Mouse (Mus musculus): ENCODE data around the gene Per2. TPM values are rescaled to one million over a fixed set of nuclear protein-coding genes. Genes with fewer than 3 reads are reported as not detected.

Per2 gene
- polyA plus RNA-seq, 1 experiment: 0.96 TPM

- Histone ChIP-seq H3K36me3 (ENCODE audit: control insufficient read depth, insufficient read depth) (no peaks in the 10 kb centered on the region), H3K79me2 (ENCODE audit: control insufficient read depth, insufficient read depth) (peaks cover 10% of the 10 kb centered on the region), H3ac (ENCODE audit: control insufficient read depth, insufficient read length, low read depth) (no peak overlapping the region), H3K4me3 (ENCODE audit: insufficient read depth, poor library complexity, severe bottlenecking) (no peak overlapping the region), H3K79me3 (ENCODE audit: low read depth) (no peaks in the 10 kb centered on the region), H3K27me3 (ENCODE audit: control insufficient read depth, insufficient read depth, insufficient read length) (no peaks in the 10 kb centered on the region)
- TF ChIP-seq MYOG (IDR thresholded peaks at IDR 0.05; ENCODE audit: control insufficient read depth, extremely low read depth, insufficient read length): no peak
- TF ChIP-seq USF1 (IDR thresholded peaks at IDR 0.05; ENCODE audit: low read depth): no peak
- TF ChIP-seq FOSL1 (IDR thresholded peaks at IDR 0.05; ENCODE audit: insufficient read depth, low read length, poor library complexity, severe bottlenecking): no peak
- no peak for TF ChIP-seq CTCF (IDR thresholded peaks at IDR 0.05; ENCODE audit: control insufficient read depth, insufficient read depth, insufficient read length)
- TF ChIP-seq MAX (IDR thresholded peaks at IDR 0.05): no peak
- TF ChIP-seq CEBPB (IDR thresholded peaks at IDR 0.05; ENCODE audit: low read depth): no peak
- TF ChIP-seq MYOD1 (IDR thresholded peaks at IDR 0.05; ENCODE audit: control insufficient read depth, insufficient read length, low read depth): no peak
Observed at GRCm38 (mm10) chr1:91415311-91415710, 43.8 kb downstream of the Per2 start.

GRCm38 (mm10) chr1:91414903-91415302, 44.2 kb downstream of the Per2 start:
- Histone ChIP-seq H3K4me3 (ENCODE audit: insufficient read depth, poor library complexity, severe bottlenecking) (no peak overlapping the region), H3K36me3 (ENCODE audit: control insufficient read depth, insufficient read depth) (no peaks in the 10 kb centered on the region), H3K79me3 (ENCODE audit: low read depth) (no peaks in the 10 kb centered on the region), H3K79me2 (ENCODE audit: control insufficient read depth, insufficient read depth) (peaks cover 10% of the 10 kb centered on the region), H3K27me3 (ENCODE audit: control insufficient read depth, insufficient read depth, insufficient read length) (no peaks in the 10 kb centered on the region), H3ac (ENCODE audit: control insufficient read depth, insufficient read length, low read depth) (no peak overlapping the region)
- TF ChIP-seq USF1 (IDR thresholded peaks at IDR 0.05; ENCODE audit: low read depth) (no peak), CEBPB (IDR thresholded peaks at IDR 0.05; ENCODE audit: low read depth) (no peak), MYOG (IDR thresholded peaks at IDR 0.05; ENCODE audit: control insufficient read depth, extremely low read depth, insufficient read length) (no peak), FOSL1 (IDR thresholded peaks at IDR 0.05; ENCODE audit: insufficient read depth, low read length, poor library complexity, severe bottlenecking) (no peak), CTCF (IDR thresholded peaks at IDR 0.05; ENCODE audit: control insufficient read depth, insufficient read depth, insufficient read length) (no peak), MYOD1 (IDR thresholded peaks at IDR 0.05; ENCODE audit: control insufficient read depth, insufficient read length, low read depth) (no peak), MAX (IDR thresholded peaks at IDR 0.05) (no peak)

GRCm38 (mm10) chr1:91413898-91414594, 45.1 kb downstream of the Per2 start, which contains the start of gene Hes6:
Gene Hes6, minus strand, starts transcription at chr1:91414038.
- H3K79me2 ChIP-seq (ENCODE audit: control insufficient read depth, insufficient read depth): peaks cover 10% of the 10 kb centered on the region
- no peaks in the 10 kb centered on the region for H3K36me3 ChIP-seq (ENCODE audit: control insufficient read depth, insufficient read depth)
- peak within 1 kb of the TSS; percentile 72 for H3K4me3 ChIP-seq (ENCODE audit: insufficient read depth, poor library complexity, severe bottlenecking)
- no peaks in the 10 kb centered on the region for H3K79me3 ChIP-seq (ENCODE audit: low read depth)
- H3K27me3 ChIP-seq (ENCODE audit: control insufficient read depth, insufficient read depth, insufficient read length): no peaks in the 10 kb centered on the region
- H3ac ChIP-seq (ENCODE audit: control insufficient read depth, insufficient read length, low read depth): peak within 1 kb of the TSS; percentile 82
- TF ChIP-seq MAX (IDR thresholded peaks at IDR 0.05) (peak; percentile 64), MYOD1 (IDR thresholded peaks at IDR 0.05; ENCODE audit: control insufficient read depth, insufficient read length, low read depth) (peak; percentile 97), FOSL1 (IDR thresholded peaks at IDR 0.05; ENCODE audit: insufficient read depth, low read length, poor library complexity, severe bottlenecking) (no peak)

- no peaks in the 10 kb centered on the region for H3K79me3 ChIP-seq (ENCODE audit: low read depth)
- H3K79me2 ChIP-seq (ENCODE audit: control insufficient read depth, insufficient read depth): peaks cover 10% of the 10 kb centered on the region
- TF ChIP-seq CTCF (IDR thresholded peaks at IDR 0.05; ENCODE audit: control insufficient read depth, insufficient read depth, insufficient read length) (no peak), MAX (IDR thresholded peaks at IDR 0.05) (no peak), USF1 (IDR thresholded peaks at IDR 0.05; ENCODE audit: low read depth) (no peak), MYOG (IDR thresholded peaks at IDR 0.05; ENCODE audit: control insufficient read depth, extremely low read depth, insufficient read length) (no peak), CEBPB (IDR thresholded peaks at IDR 0.05; ENCODE audit: low read depth) (no peak), MYOD1 (IDR thresholded peaks at IDR 0.05; ENCODE audit: control insufficient read depth, insufficient read length, low read depth) (no peak), FOSL1 (IDR thresholded peaks at IDR 0.05; ENCODE audit: insufficient read depth, low read length, poor library complexity, severe bottlenecking) (no peak)
- H3K36me3 ChIP-seq (ENCODE audit: control insufficient read depth, insufficient read depth): no peaks in the 10 kb centered on the region
- H3ac ChIP-seq (ENCODE audit: control insufficient read depth, insufficient read length, low read depth): peak overlapping the region; percentile 47
- H3K4me3 ChIP-seq (ENCODE audit: insufficient read depth, poor library complexity, severe bottlenecking): peak overlapping the region; percentile 72
- no peaks in the 10 kb centered on the region for H3K27me3 ChIP-seq (ENCODE audit: control insufficient read depth, insufficient read depth, insufficient read length)
Observed at GRCm38 (mm10) chr1:91413536-91413897, 45.6 kb downstream of the Per2 start.

GRCm38 (mm10) chr1:91413030-91413506, 46.1 kb downstream of the Per2 start:
- peaks cover 10% of the 10 kb centered on the region for H3K79me2 ChIP-seq (ENCODE audit: control insufficient read depth, insufficient read depth)
- TF ChIP-seq FOSL1 (IDR thresholded peaks at IDR 0.05; ENCODE audit: insufficient read depth, low read length, poor library complexity, severe bottlenecking) (no peak), MYOD1 (IDR thresholded peaks at IDR 0.05; ENCODE audit: control insufficient read depth, insufficient read length, low read depth) (peak; percentile 51), MAX (IDR thresholded peaks at IDR 0.05) (peak; percentile 24)
- H3K27me3 ChIP-seq (ENCODE audit: control insufficient read depth, insufficient read depth, insufficient read length): no peaks in the 10 kb centered on the region
- peak overlapping the region; percentile 72 for H3K4me3 ChIP-seq (ENCODE audit: insufficient read depth, poor library complexity, severe bottlenecking)
- H3K36me3 ChIP-seq (ENCODE audit: control insufficient read depth, insufficient read depth): no peaks in the 10 kb centered on the region
- H3K79me3 ChIP-seq (ENCODE audit: low read depth): no peaks in the 10 kb centered on the region
- H3ac ChIP-seq (ENCODE audit: control insufficient read depth, insufficient read length, low read depth): peak overlapping the region; percentile 82
